Mouse (Mus musculus) neural tube, embryonic 12.5 days (tissue): ENCODE measurements around the gene Lamtor2. TPM values are rescaled to one million over a fixed set of nuclear protein-coding genes. Genes with fewer than 3 reads are reported as not detected.
A peak's percentile ranks its signal among the peaks of the same experiment; 100 is the strongest.

Experiments
- ATAC-seq: fragments of 200-750 bp; cut with Nextera tagmentation; 2 replicates; pipeline ENCODE4 v1.8.0; 2017; ENCODE audit warnings: low read depth, mild to moderate bottlenecking, moderate TSS enrichment, moderate library complexity; ENCODE audit not compliant: low FRiP score
- H3K27ac ChIP-seq: fragments of 300-500 bp; sonication (generic); 2 replicates; pipeline ENCODE4 v1.5.1; 2016
- H3K27me3 ChIP-seq: fragments of 300-500 bp; sonication (generic); replicated peaks from 2 replicates; pipeline ENCODE4 v1.6.1; 2016; ENCODE audit warnings: mild to moderate bottlenecking
- H3K36me3 ChIP-seq: fragments of 300-500 bp; sonication (generic); 2 replicates; pipeline ENCODE4 v1.6.1; 2016; ENCODE audit warnings: mild to moderate bottlenecking
- H3K4me1 ChIP-seq: fragments of 300-500 bp; sonication (generic); 2 replicates; pipeline ENCODE4 v1.6.1; 2016
- H3K4me2 ChIP-seq: fragments of 300-500 bp; sonication (generic); replicated peaks from 2 replicates; pipeline ENCODE4 v1.6.1; 2016; ENCODE audit warnings: mild to moderate bottlenecking
- H3K4me3 ChIP-seq: fragments of 300-500 bp; sonication (generic); 2 replicates; pipeline ENCODE4 v1.5.1; 2016
- H3K9ac ChIP-seq: fragments of 300-500 bp; sonication (generic); 2 replicates; pipeline ENCODE4 v1.6.1; 2016; ENCODE audit warnings: mild to moderate bottlenecking
- H3K9me3 ChIP-seq: fragments of 300-500 bp; sonication (generic); 2 replicates; pipeline ENCODE4 v1.6.1; 2016; ENCODE audit warnings: mild to moderate bottlenecking
- WGBS: fragments of 180-500 bp; shearing (Covaris S2); methylation state at CpG from one replicate; pipeline ENCODE4 v1.1.7; 2016; 5-methylcytosine and 5-hydroxymethylcytosine counted together
- polyA plus RNA-seq: library from polyadenylated mRNA; unstranded; fragments of >200 nt; fragmentation: Nextera tagmentation; extraction: Ambion mirVana; gene quantifications from 2 replicates; pipeline ENCODE4 v1.2.1, GENCODE M21; 2016

Lamtor2 gene
- polyA plus RNA-seq, 1 experiment from 2014 or later: 145 TPM

DNA sequence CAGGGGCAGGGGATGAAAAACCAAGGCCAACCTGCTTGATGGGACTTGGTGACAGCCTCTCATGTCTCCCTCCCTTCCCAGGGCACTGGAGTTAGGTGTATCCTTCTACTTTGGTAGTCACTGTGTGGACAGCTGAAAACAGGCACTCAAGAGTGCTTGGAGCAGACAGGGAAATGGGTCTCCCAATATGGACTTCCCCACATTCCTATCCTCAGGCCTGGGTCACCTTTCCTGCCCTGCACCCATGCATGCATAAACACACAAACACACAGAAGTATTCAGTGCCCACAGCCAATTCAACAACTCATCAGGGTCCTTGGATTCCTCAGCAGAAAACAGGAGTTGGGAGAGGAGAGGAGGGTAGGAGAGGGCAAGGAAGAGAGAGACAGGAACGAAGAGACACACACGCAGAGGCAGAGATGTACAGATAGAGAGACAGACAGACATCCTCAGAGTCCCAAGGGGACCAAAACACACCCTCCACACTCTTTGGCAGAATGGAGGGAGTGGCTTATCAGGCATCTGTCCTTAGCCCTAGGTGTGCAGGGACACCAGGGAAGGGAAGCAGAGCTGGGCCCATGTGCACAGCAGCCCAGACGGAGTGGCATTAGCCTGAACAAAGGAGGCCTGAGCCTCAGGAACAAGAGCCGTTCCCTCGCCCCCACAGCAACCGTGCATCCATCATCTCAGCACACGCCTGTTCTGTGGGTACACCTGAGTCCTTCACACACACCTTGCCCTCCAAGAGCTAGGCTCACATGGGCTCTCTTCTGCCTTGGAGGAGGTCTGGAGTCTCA is 23.5 kb downstream of the Lamtor2 start:
- peak overlapping the region; percentile 98 for H3K9ac ChIP-seq
- ATAC-seq: no peak

DNA sequence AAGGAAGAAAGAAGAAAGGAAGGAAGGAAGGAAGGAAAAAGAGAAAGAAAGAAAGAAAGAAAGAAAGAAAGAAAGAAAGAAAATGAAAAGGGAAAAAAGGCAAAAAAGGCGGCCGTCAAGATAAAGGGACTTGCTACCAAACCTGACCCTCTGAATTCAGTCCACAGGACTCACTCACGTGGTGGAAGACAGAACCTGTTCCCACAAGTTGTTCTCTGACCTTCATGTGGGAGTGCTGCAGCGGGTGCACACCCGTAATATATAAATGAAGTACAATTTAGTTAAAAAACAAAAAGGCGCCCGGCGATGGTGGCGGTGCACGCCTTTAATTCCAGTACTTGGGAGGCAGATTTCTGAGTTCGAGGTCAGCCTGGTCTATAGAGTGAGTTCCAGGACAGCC is 24.2 kb downstream of the Lamtor2 start:
- no peak for ATAC-seq
- Histone ChIP-seq H3K9ac (no peak overlapping the region), H3K9me3 (no peaks in the 10 kb centered on the region), H3K27me3 (no peaks in the 10 kb centered on the region), H3K4me1 (peaks cover 46% of the 10 kb centered on the region), H3K36me3 (peaks cover 16% of the 10 kb centered on the region), H3K4me3 (no peak overlapping the region), H3K27ac (no peak overlapping the region), H3K4me2 (peak overlapping the region; percentile 94; the same call in 1 of the 2 replicates)
- WGBS: 87% methylated on average over 11 of the region's 11 CpGs

More for the DNA sequence above, 23.5 kb downstream of the Lamtor2 start:
- H3K27me3 ChIP-seq: no peaks in the 10 kb centered on the region
- H3K36me3 ChIP-seq: peaks cover 9% of the 10 kb centered on the region
- WGBS: 35% methylated on average over 7 of the region's 7 CpGs
- H3K9me3 ChIP-seq: no peaks in the 10 kb centered on the region
- H3K4me1 ChIP-seq: peaks cover 53% of the 10 kb centered on the region
- peak overlapping the region; percentile 73 for H3K4me3 ChIP-seq
- H3K27ac ChIP-seq: peak overlapping the region; percentile 60
- H3K4me2 ChIP-seq: peak overlapping the region; percentile 94

DNA sequence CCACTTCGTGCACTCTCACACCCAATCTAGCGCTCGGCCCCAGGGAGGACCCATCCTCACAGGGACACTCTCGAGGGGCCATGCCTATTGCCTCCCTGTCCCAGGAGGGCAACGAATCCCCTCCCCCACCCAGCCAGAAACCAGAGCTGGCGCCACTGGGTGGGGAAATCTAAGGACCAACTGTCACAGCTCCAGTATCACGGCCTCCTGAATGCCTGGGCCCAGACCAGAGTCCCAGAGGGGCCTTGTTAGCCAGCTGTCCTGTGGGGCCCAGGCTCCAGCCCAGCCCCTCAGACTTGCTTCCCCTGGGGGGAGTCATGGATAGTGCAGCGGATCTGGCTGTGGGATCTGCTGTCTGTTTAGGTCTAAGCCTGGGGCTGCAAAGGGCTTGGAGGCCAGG is 25.3 kb downstream of the Lamtor2 start:
- Histone ChIP-seq H3K27me3 (no peaks in the 10 kb centered on the region), H3K4me2 (peak overlapping the region; percentile 94), H3K4me1 (peaks cover 45% of the 10 kb centered on the region), H3K27ac (peak overlapping the region; percentile 22), H3K4me3 (peak overlapping the region; percentile 23), H3K9me3 (no peaks in the 10 kb centered on the region), H3K36me3 (peaks cover 27% of the 10 kb centered on the region), H3K9ac (peak overlapping the region; percentile 40)
- 25% methylated on average over 8 of the region's 8 CpGs for WGBS
- no peak for ATAC-seq

GRCm38 (mm10) chr3:88526157-88527131 is 26.4 kb downstream of the Lamtor2 start:
- Histone ChIP-seq H3K4me2 (peak overlapping the region; percentile 48), H3K36me3 (peaks cover 27% of the 10 kb centered on the region), H3K4me1 (peaks cover 45% of the 10 kb centered on the region), H3K27me3 (no peaks in the 10 kb centered on the region), H3K9me3 (no peaks in the 10 kb centered on the region), H3K27ac (no peak overlapping the region), H3K4me3 (peak overlapping the region; percentile 13; the same call in 1 of the 2 replicates), H3K9ac (no peak overlapping the region)
- no peak; the same call in 1 of the 2 replicates for ATAC-seq
- WGBS: 36% methylated on average over 17 of the region's 17 CpGs

DNA sequence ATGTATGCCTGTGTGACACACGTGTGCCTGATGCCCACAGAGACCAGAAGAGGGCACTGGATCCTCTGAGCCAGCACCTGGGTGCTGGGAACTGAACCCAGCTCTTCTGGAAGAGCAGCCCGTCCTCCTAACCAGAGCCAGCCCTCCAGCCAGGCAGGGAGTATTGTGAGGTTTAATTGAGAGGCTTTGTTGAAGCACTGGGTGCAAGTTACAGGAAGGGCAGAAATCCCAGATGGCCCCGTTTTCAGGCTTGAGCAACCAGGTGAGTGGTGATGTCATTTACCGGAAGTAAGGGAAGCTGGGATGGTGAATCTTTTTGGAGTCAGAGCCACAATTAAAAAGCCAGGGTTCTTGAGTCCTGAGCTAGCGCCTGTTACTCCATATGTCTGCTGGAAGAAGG is 27.9 kb downstream of the Lamtor2 start:
- Histone ChIP-seq H3K27me3 (no peaks in the 10 kb centered on the region), H3K36me3 (peaks cover 27% of the 10 kb centered on the region), H3K9ac (no peak overlapping the region), H3K9me3 (no peaks in the 10 kb centered on the region), H3K4me3 (no peak overlapping the region), H3K4me2 (no peak overlapping the region), H3K27ac (no peak overlapping the region), H3K4me1 (peaks cover 40% of the 10 kb centered on the region)
- ATAC-seq: no peak
- 87% methylated on average over 5 of the region's 5 CpGs for WGBS

DNA sequence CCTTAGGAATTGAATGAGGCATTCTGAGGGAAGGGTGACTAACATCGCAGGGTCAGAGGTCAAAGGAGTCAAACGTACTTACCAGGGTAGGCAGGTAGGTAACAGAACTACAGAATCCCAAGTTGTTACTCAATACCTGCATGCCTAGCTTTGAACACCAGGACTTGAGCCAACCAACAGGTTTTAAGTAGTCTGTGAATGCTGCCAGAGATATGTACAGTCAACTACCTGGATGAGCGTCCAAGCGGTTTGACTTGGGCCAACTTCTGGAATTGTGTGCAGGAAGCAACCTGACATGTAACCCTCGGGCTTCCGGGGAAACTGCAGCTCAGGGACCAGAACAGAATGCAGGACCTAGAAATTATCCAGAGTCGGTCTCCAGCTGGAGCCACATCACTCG is 29.8 kb downstream of the Lamtor2 start:
- WGBS: 91% methylated on average over 8 of the region's 8 CpGs
- no peak overlapping the region for H3K27ac ChIP-seq
- H3K4me3 ChIP-seq: no peak overlapping the region
- H3K9me3 ChIP-seq: no peaks in the 10 kb centered on the region
- H3K36me3 ChIP-seq: peaks cover 27% of the 10 kb centered on the region
- H3K27me3 ChIP-seq: no peaks in the 10 kb centered on the region
- no peak overlapping the region for H3K9ac ChIP-seq
- peaks cover 22% of the 10 kb centered on the region for H3K4me1 ChIP-seq
- ATAC-seq: no peak
- no peak overlapping the region for H3K4me2 ChIP-seq

GRCm38 (mm10) chr3:88521803-88522331 is 31.0 kb downstream of the Lamtor2 start:
- no peaks in the 10 kb centered on the region for H3K27me3 ChIP-seq
- H3K9me3 ChIP-seq: no peaks in the 10 kb centered on the region
- peaks cover 13% of the 10 kb centered on the region for H3K4me1 ChIP-seq
- no peak overlapping the region for H3K4me2 ChIP-seq
- H3K36me3 ChIP-seq: peaks cover 27% of the 10 kb centered on the region
- no peak overlapping the region for H3K9ac ChIP-seq
- ATAC-seq: peak; percentile 34; the same call in 1 of the 2 replicates
- H3K27ac ChIP-seq: no peak overlapping the region
- no peak overlapping the region for H3K4me3 ChIP-seq
- 36% methylated on average over 9 of the region's 9 CpGs for WGBS

DNA sequence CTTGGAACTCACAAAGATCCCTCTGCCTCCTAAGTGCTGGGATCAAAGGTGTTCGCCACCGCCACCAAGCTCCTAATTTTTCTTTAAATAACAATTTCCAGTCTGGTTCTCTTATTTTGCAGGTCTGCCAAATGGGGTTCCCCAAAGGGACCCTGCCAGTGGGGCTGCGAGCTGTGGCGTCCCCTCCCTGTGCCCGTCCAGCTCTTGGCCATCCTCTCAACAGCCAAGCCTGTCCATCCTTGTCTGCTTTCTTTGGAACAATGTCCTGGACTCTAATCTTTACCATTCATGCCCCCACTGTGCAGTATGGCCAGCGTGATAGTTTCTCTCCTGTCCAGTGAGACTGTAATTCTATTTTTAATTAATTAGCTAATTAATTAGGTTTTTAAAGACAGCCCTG is 31.7 kb downstream of the Lamtor2 start:
- WGBS: 95% methylated on average over 6 of the region's 6 CpGs
- H3K4me3 ChIP-seq: no peak overlapping the region
- no peak for ATAC-seq

DNA sequence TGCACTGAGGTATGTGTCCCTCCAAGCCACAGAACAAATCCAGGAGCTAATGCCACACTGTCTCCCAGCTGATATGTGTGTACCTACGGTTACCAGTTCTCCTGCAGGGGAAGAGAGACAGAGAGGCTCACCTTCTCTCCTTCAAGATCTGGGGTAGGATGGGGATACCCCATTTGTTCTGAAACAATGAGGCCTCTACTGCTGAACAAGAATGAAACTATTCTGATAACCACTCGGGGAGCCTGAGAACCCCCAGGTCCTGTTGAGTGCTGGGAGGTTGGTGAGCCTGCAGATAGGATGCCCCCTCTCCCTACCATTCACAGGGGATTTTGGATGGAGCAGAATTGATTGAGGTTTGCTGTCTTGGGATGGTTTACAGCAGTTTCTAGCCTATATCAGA is 32.8 kb downstream of the Lamtor2 start:
- H3K27ac ChIP-seq: no peak overlapping the region
- no peak overlapping the region for H3K9ac ChIP-seq
- 84% methylated on average over 2 of the region's 2 CpGs for WGBS
- H3K9me3 ChIP-seq: no peaks in the 10 kb centered on the region
- H3K4me1 ChIP-seq: no peaks in the 10 kb centered on the region
- H3K4me3 ChIP-seq: no peak overlapping the region
- H3K27me3 ChIP-seq: no peaks in the 10 kb centered on the region
- peaks cover 25% of the 10 kb centered on the region for H3K36me3 ChIP-seq
- no peak overlapping the region for H3K4me2 ChIP-seq
- no peak for ATAC-seq

More for the DNA sequence above, 31.7 kb downstream of the Lamtor2 start:
- no peaks in the 10 kb centered on the region for H3K27me3 ChIP-seq
- peaks cover 27% of the 10 kb centered on the region for H3K36me3 ChIP-seq
- H3K9ac ChIP-seq: no peak overlapping the region
- H3K27ac ChIP-seq: 0 out of 2 replicates have a peak overlapping the region, but pooled peaks have one; percentile 7
- H3K4me2 ChIP-seq: no peak overlapping the region
- H3K9me3 ChIP-seq: no peaks in the 10 kb centered on the region
- peaks cover 7% of the 10 kb centered on the region for H3K4me1 ChIP-seq

DNA sequence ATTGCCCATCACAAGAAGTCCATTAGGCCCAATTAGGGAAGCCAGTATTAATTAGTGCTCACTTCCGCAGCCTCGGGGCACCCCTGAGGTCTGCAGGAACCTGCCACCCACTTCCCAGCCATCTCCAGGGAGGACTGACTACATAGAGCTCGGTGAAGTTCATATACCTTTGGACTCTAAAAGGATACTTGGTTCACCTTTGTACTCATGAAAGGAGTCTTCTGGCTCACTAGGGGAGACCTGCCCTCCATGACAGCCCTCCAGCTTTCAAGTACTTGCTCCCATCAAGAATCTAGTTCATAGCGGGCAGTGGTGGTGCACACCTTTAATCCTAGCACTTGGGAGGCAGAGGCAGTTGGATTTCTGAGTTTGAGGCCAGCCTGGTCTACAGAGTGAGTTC is 34.5 kb downstream of the Lamtor2 start:
- no peak overlapping the region for H3K4me2 ChIP-seq
- H3K27me3 ChIP-seq: 0 out of 2 replicates have a peak, but pooled peaks cover 1% of the 10 kb centered on the region
- no peak for ATAC-seq
- no peak overlapping the region for H3K27ac ChIP-seq
- peaks cover 9% of the 10 kb centered on the region for H3K36me3 ChIP-seq
- WGBS: 69% methylated on average over 4 of the region's 4 CpGs
- no peak overlapping the region for H3K4me3 ChIP-seq
- 0 out of 2 replicates have a peak, but pooled peaks cover under 1% of the 10 kb centered on the region for H3K4me1 ChIP-seq
- no peaks in the 10 kb centered on the region for H3K9me3 ChIP-seq
- H3K9ac ChIP-seq: no peak overlapping the region

- Histone ChIP-seq H3K4me3 (no peak overlapping the region), H3K36me3 (no peaks in the 10 kb centered on the region), H3K27me3 (0 out of 2 replicates have a peak, but pooled peaks cover 2% of the 10 kb centered on the region), H3K4me1 (peaks cover 12% of the 10 kb centered on the region), H3K4me2 (no peak overlapping the region), H3K9me3 (no peaks in the 10 kb centered on the region), H3K9ac (no peak overlapping the region), H3K27ac (no peak overlapping the region)
- ATAC-seq: no peak
- 78% methylated on average over 2 of the region's 2 CpGs for WGBS
Measured at GRCm38 (mm10) chr3:88516407-88516806, 36.5 kb downstream of the Lamtor2 start.

GRCm38 (mm10) chr3:88515095-88515386 is 37.8 kb downstream of the Lamtor2 start:
- Histone ChIP-seq H3K9ac (no peak overlapping the region), H3K36me3 (no peaks in the 10 kb centered on the region), H3K27me3 (0 out of 2 replicates have a peak, but pooled peaks cover 2% of the 10 kb centered on the region), H3K4me3 (no peak overlapping the region), H3K4me2 (no peak overlapping the region), H3K9me3 (no peaks in the 10 kb centered on the region), H3K27ac (no peak overlapping the region), H3K4me1 (peaks cover 20% of the 10 kb centered on the region)
- no peak for ATAC-seq
- 98% methylated on average over 2 of the region's 2 CpGs for WGBS
